Mouse (Mus musculus): ENCODE measurements around the gene Gadd45gip1. TPM values are rescaled to one million over a fixed set of nuclear protein-coding genes. Genes with fewer than 3 reads are reported as not detected.

Gadd45gip1 gene
- polyA plus RNA-seq, 1 experiment from 2014 or later, result 49.5 TPM

GRCm38 (mm10) chr8:84793791-84794485 lies 37.4 kb upstream of the Gadd45gip1 start:
- peak overlapping the region; percentile 9 for H3K4me3 ChIP-seq (replicated peaks; ENCODE audit: low read length)
- 56% methylated on average over 13 of the region's 13 CpGs for WGBS
- peak overlapping the region; percentile 55 for H3K9ac ChIP-seq (ENCODE audit: low read length)

GRCm38 (mm10) chr8:84794486-84794885 lies 36.8 kb upstream of the Gadd45gip1 start:
- Histone ChIP-seq H3K9me3 (replicated peaks; ENCODE audit: control insufficient read depth, low read length) (no peaks in the 10 kb centered on the region), H3K36me3 (ENCODE audit: control insufficient read depth, insufficient read depth, low read length) (no peaks in the 10 kb centered on the region), H3K4me3 (replicated peaks; ENCODE audit: low read length) (peak overlapping the region; percentile 0; the same call in 1 of the 2 replicates), H3K27me3 (ENCODE audit: control insufficient read depth, insufficient read depth, low read length) (0 out of 2 replicates have a peak, but pooled peaks cover 4% of the 10 kb centered on the region), H3K4me1 (ENCODE audit: control insufficient read depth, insufficient read depth, low read length) (peaks cover 61% of the 10 kb centered on the region), H3K9ac (ENCODE audit: low read length) (peak overlapping the region; percentile 32), H3K27ac (ENCODE audit: low read length) (peak overlapping the region; percentile 75), H3K4me2 (ENCODE audit: low read depth, low read length) (peak overlapping the region; percentile 36)
- 46% methylated on average over 7 of the region's 7 CpGs for WGBS
- ATAC-seq (ENCODE audit: insufficient read depth, low FRiP score), result 0 out of 2 replicates have a peak, but pooled peaks have one; percentile 2

More at GRCm38 (mm10) chr8:84793791-84794485, 37.4 kb upstream of the Gadd45gip1 start:
- 0 out of 2 replicates have a peak, but pooled peaks cover 4% of the 10 kb centered on the region for H3K27me3 ChIP-seq (ENCODE audit: control insufficient read depth, insufficient read depth, low read length)
- peak overlapping the region; percentile 36 for H3K4me2 ChIP-seq (ENCODE audit: low read depth, low read length)
- ATAC-seq (ENCODE audit: insufficient read depth, low FRiP score), result peak; percentile 77
- H3K4me1 ChIP-seq (ENCODE audit: control insufficient read depth, insufficient read depth, low read length), result peaks cover 67% of the 10 kb centered on the region
- no peaks in the 10 kb centered on the region for H3K9me3 ChIP-seq (replicated peaks; ENCODE audit: control insufficient read depth, low read length)
- no peaks in the 10 kb centered on the region for H3K36me3 ChIP-seq (ENCODE audit: control insufficient read depth, insufficient read depth, low read length)
- H3K27ac ChIP-seq (ENCODE audit: low read length), result peak overlapping the region; percentile 75

GRCm38 (mm10) chr8:84797256-84797797 lies 34.0 kb upstream of the Gadd45gip1 start:
- H3K9ac ChIP-seq (ENCODE audit: low read length), result peak overlapping the region; percentile 100; the same call in 1 of the 2 replicates
- H3K27ac ChIP-seq (ENCODE audit: low read length), result no peak overlapping the region
- no peak overlapping the region for H3K4me3 ChIP-seq (replicated peaks; ENCODE audit: low read length)
- no peaks in the 10 kb centered on the region for H3K36me3 ChIP-seq (ENCODE audit: control insufficient read depth, insufficient read depth, low read length)
- H3K4me2 ChIP-seq (ENCODE audit: low read depth, low read length), result no peak overlapping the region
- no peaks in the 10 kb centered on the region for H3K9me3 ChIP-seq (replicated peaks; ENCODE audit: control insufficient read depth, low read length)
- ATAC-seq (ENCODE audit: insufficient read depth, low FRiP score), result no peak
- no peaks in the 10 kb centered on the region for H3K27me3 ChIP-seq (ENCODE audit: control insufficient read depth, insufficient read depth, low read length)
- WGBS, result 82% methylated on average over 15 of the region's 15 CpGs
- peaks cover 47% of the 10 kb centered on the region for H3K4me1 ChIP-seq (ENCODE audit: control insufficient read depth, insufficient read depth, low read length)

- Histone ChIP-seq H3K4me2 (ENCODE audit: low read depth, low read length) (peak overlapping the region; percentile 89), H3K36me3 (ENCODE audit: control insufficient read depth, insufficient read depth, low read length) (no peaks in the 10 kb centered on the region), H3K27ac (ENCODE audit: low read length) (no peak overlapping the region), H3K9ac (ENCODE audit: low read length) (peak overlapping the region; percentile 100), H3K27me3 (ENCODE audit: control insufficient read depth, insufficient read depth, low read length) (no peaks in the 10 kb centered on the region), H3K4me3 (replicated peaks; ENCODE audit: low read length) (peak overlapping the region; percentile 82), H3K9me3 (replicated peaks; ENCODE audit: control insufficient read depth, low read length) (no peaks in the 10 kb centered on the region), H3K4me1 (ENCODE audit: control insufficient read depth, insufficient read depth, low read length) (peaks cover 42% of the 10 kb centered on the region)
- WGBS, result 83% methylated on average over 6 of the region's 6 CpGs
- no peak for ATAC-seq (ENCODE audit: insufficient read depth, low FRiP score)
Observed at GRCm38 (mm10) chr8:84797971-84798370, 33.4 kb upstream of the Gadd45gip1 start.

- Histone ChIP-seq H3K4me2 (ENCODE audit: low read depth, low read length) (peak overlapping the region; percentile 89), H3K9me3 (replicated peaks; ENCODE audit: control insufficient read depth, low read length) (no peaks in the 10 kb centered on the region), H3K9ac (ENCODE audit: low read length) (peak overlapping the region; percentile 100), H3K36me3 (ENCODE audit: control insufficient read depth, insufficient read depth, low read length) (no peaks in the 10 kb centered on the region), H3K27ac (ENCODE audit: low read length) (peak overlapping the region; percentile 91; the same call in 1 of the 2 replicates), H3K4me1 (ENCODE audit: control insufficient read depth, insufficient read depth, low read length) (peaks cover 36% of the 10 kb centered on the region), H3K4me3 (replicated peaks; ENCODE audit: low read length) (peak overlapping the region; percentile 82), H3K27me3 (ENCODE audit: control insufficient read depth, insufficient read depth, low read length) (no peaks in the 10 kb centered on the region)
- no peak for ATAC-seq (ENCODE audit: insufficient read depth, low FRiP score)
- 65% methylated on average over 10 of the region's 10 CpGs for WGBS
Observed at GRCm38 (mm10) chr8:84798446-84799135, 32.7 kb upstream of the Gadd45gip1 start.

GRCm38 (mm10) chr8:84799136-84799931 lies 32.0 kb upstream of the Gadd45gip1 start:
- Histone ChIP-seq H3K4me1 (ENCODE audit: control insufficient read depth, insufficient read depth, low read length) (peaks cover 30% of the 10 kb centered on the region), H3K36me3 (ENCODE audit: control insufficient read depth, insufficient read depth, low read length) (no peaks in the 10 kb centered on the region), H3K4me3 (replicated peaks; ENCODE audit: low read length) (peak overlapping the region; percentile 82), H3K4me2 (ENCODE audit: low read depth, low read length) (peak overlapping the region; percentile 89), H3K27me3 (ENCODE audit: control insufficient read depth, insufficient read depth, low read length) (no peaks in the 10 kb centered on the region), H3K9ac (ENCODE audit: low read length) (peak overlapping the region; percentile 100), H3K27ac (ENCODE audit: low read length) (peak overlapping the region; percentile 91), H3K9me3 (replicated peaks; ENCODE audit: control insufficient read depth, low read length) (no peaks in the 10 kb centered on the region)
- WGBS, result under 1% methylated on average over 103 of the region's 108 CpGs
- peak; percentile 23; the same call in 1 of the 2 replicates for ATAC-seq (ENCODE audit: insufficient read depth, low FRiP score)

- H3K36me3 ChIP-seq (ENCODE audit: control insufficient read depth, insufficient read depth, low read length), result no peaks in the 10 kb centered on the region
- no peaks in the 10 kb centered on the region for H3K9me3 ChIP-seq (replicated peaks; ENCODE audit: control insufficient read depth, low read length)
- 2% methylated on average over 65 of the region's 125 CpGs for WGBS
- peak within 1 kb of the TSS; percentile 82 for H3K4me3 ChIP-seq (replicated peaks; ENCODE audit: low read length)
- no peaks in the 10 kb centered on the region for H3K27me3 ChIP-seq (ENCODE audit: control insufficient read depth, insufficient read depth, low read length)
- peak within 1 kb of the TSS; percentile 100 for H3K9ac ChIP-seq (ENCODE audit: low read length)
- peak within 1 kb of the TSS; percentile 89 for H3K4me2 ChIP-seq (ENCODE audit: low read depth, low read length)
- peaks cover 22% of the 10 kb centered on the region for H3K4me1 ChIP-seq (ENCODE audit: control insufficient read depth, insufficient read depth, low read length)
- H3K27ac ChIP-seq (ENCODE audit: low read length), result peak within 1 kb of the TSS; percentile 91
- peak; percentile 63 for ATAC-seq (ENCODE audit: insufficient read depth, low FRiP score)
Observed at GRCm38 (mm10) chr8:84799999-84800831, 31.1 kb upstream of the Gadd45gip1 start, which contains the start of gene Nfix. TSS of gene Nfix (minus strand) at chr8:84800344.

GRCm38 (mm10) chr8:84806031-84806430 lies 25.3 kb upstream of the Gadd45gip1 start:
- no peak for ATAC-seq (ENCODE audit: insufficient read depth, low FRiP score)
- 0 out of 2 replicates have a peak, but pooled peaks cover 4% of the 10 kb centered on the region for H3K9me3 ChIP-seq (replicated peaks; ENCODE audit: control insufficient read depth, low read length)
- H3K4me2 ChIP-seq (ENCODE audit: low read depth, low read length), result no peak overlapping the region
- peaks cover 4% of the 10 kb centered on the region; the same call in 1 of the 2 replicates for H3K4me1 ChIP-seq (ENCODE audit: control insufficient read depth, insufficient read depth, low read length)
- 93% methylated on average over 5 of the region's 5 CpGs for WGBS
- H3K36me3 ChIP-seq (ENCODE audit: control insufficient read depth, insufficient read depth, low read length), result no peaks in the 10 kb centered on the region
- H3K27me3 ChIP-seq (ENCODE audit: control insufficient read depth, insufficient read depth, low read length), result no peaks in the 10 kb centered on the region
- no peak overlapping the region for H3K27ac ChIP-seq (ENCODE audit: low read length)
- H3K4me3 ChIP-seq (replicated peaks; ENCODE audit: low read length), result no peak overlapping the region
- no peak overlapping the region for H3K9ac ChIP-seq (ENCODE audit: low read length)
